Mouse (Mus musculus): ENCODE results near the gene Gm11361. TPM values are rescaled to one million over a fixed set of nuclear protein-coding genes. Genes with fewer than 3 reads are reported as not detected.

Gene Gm11361
- polyA plus RNA-seq, 1 experiment from 2014 or later = 9.7 TPM

DNA sequence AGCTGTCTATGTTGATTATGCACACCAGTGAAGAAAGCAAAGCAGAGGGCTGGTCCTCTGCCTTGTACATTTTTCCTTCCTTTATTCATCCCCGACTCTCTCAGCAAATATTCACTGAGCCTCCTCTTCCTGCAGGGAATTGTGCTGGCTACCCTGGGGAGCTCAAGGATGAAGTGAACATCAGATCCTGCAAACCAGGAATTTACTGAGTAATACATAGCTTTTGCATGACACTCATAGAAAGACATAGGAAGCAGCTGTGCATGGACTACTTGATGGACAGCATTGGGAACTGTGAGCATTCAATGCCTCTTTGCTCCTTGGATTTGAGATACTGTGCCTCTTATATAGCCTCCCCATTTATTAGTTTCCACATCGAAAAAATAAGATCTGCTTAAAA lies 40.2 kb downstream of the Gm11361 start:
- no peak for TF ChIP-seq CTCF (IDR thresholded peaks at IDR 0.05; ENCODE audit: low read depth)
- H3K4me3 ChIP-seq (replicated peaks; ENCODE audit: low read depth, low read length) = no peak overlapping the region
- no peak for DNase-seq (ENCODE audit: low spot score)
- no peak overlapping the region for H3K9ac ChIP-seq (ENCODE audit: low read depth, low read length)
- no peak overlapping the region for H3K4me2 ChIP-seq (ENCODE audit: low read length)
- H3K27ac ChIP-seq = no peak overlapping the region
- H3K4me1 ChIP-seq (replicated peaks; ENCODE audit: insufficient read depth, low read length) = no peaks in the 10 kb centered on the region
- H3K27me3 ChIP-seq (ENCODE audit: insufficient read depth, low read length) = no peaks in the 10 kb centered on the region
- no peak for ATAC-seq (replicated peaks; ENCODE audit: low FRiP score, low read depth)
- no peaks in the 10 kb centered on the region for H3K9me3 ChIP-seq (replicated peaks; ENCODE audit: low read length)
- WGBS = 73% methylated on average over 2 of the region's 2 CpGs
- no peaks in the 10 kb centered on the region for H3K36me3 ChIP-seq (ENCODE audit: insufficient read depth, low read length)

Other genes with a start within 250 kb of the Gm11361 start
- not detected in 2 replicates for gene Prl4a1, start 241.3 kb upstream of the Gm11361 start, polyA plus RNA-seq (2015; fragmentation: Nextera tagmentation; extraction: Ambion mirVana)
- not detected in 2 replicates for gene Prl5a1, start 115.0 kb upstream of the Gm11361 start, polyA plus RNA-seq (2015; fragmentation: Nextera tagmentation; extraction: Ambion mirVana)